Mouse (Mus musculus) heart, embryonic 14.5 days (tissue): ENCODE measurements around the gene Scnn1g. TPM values are rescaled to one million over a fixed set of nuclear protein-coding genes. Genes with fewer than 3 reads are reported as not detected.
A peak's percentile ranks its signal among the peaks of the same experiment; 100 is the strongest.

Experiments
- ATAC-seq: fragments of 200-750 bp; cut with Nextera tagmentation; 2 replicates; pipeline ENCODE4 v1.8.0; 2017; ENCODE audit warnings: low read depth, moderate TSS enrichment; ENCODE audit not compliant: insufficient number of reproducible peaks, insufficient read depth, low FRiP score
- H3K27ac ChIP-seq, 2 experiments: fragments of 200-500 bp in 1 of 2; fragments of 300-500 bp in 1 of 2; sonication (generic) in 1 of 2; replicated peaks in 1 of 2; 2 replicates each; pipeline ENCODE4 v1.5.1; 2012 to 2014; ENCODE audit warnings: low read depth in 2 of 2, low read length in 2 of 2, control low read depth in 1 of 2, mild to moderate bottlenecking in 1 of 2, mixed read lengths in 1 of 2; ENCODE audit not compliant: control insufficient read depth in 1 of 2, insufficient read depth in 1 of 2
- H3K27me3 ChIP-seq: fragments of 300-500 bp; sonication (generic); 2 replicates; pipeline ENCODE4 v1.6.1; 2014; ENCODE audit warnings: mild to moderate bottlenecking, low read length, control low read depth; ENCODE audit not compliant: control insufficient read depth, insufficient read depth
- H3K36me3 ChIP-seq: fragments of 300-500 bp; sonication (generic); 2 replicates; pipeline ENCODE4 v1.6.1; 2014; ENCODE audit warnings: mild to moderate bottlenecking, control low read depth, low read length, mixed read lengths; ENCODE audit not compliant: control insufficient read depth, insufficient read depth
- H3K4me1 ChIP-seq, 2 experiments: fragments of 200-500 bp in 1 of 2; fragments of 300-500 bp in 1 of 2; sonication (generic) in 1 of 2; 2 replicates each; pipeline ENCODE4 v1.6.1; 2012 to 2014; ENCODE audit warnings: low read length in 2 of 2, control low read depth in 1 of 2, mixed read lengths in 1 of 2; ENCODE audit not compliant: control insufficient read depth in 2 of 2, insufficient read depth in 2 of 2
- H3K4me2 ChIP-seq: fragments of 300-500 bp; sonication (generic); 2 replicates; pipeline ENCODE4 v1.6.1; 2014; ENCODE audit warnings: mild to moderate bottlenecking, low read length
- H3K4me3 ChIP-seq, 2 experiments: fragments of 200-500 bp in 1 of 2; fragments of 300-500 bp in 1 of 2; sonication (generic) in 1 of 2; 2 replicates each; pipeline ENCODE4 v1.5.1; 2012 to 2014; ENCODE audit warnings: low read length in 2 of 2, mild to moderate bottlenecking in 2 of 2, control low read depth in 1 of 2, low read depth in 1 of 2, moderate library complexity in 1 of 2; ENCODE audit not compliant: control insufficient read depth in 1 of 2, insufficient read depth in 1 of 2
- H3K9ac ChIP-seq: fragments of 300-500 bp; sonication (generic); 2 replicates; pipeline ENCODE4 v1.6.1; 2014; ENCODE audit warnings: mild to moderate bottlenecking, low read length
- H3K9me3 ChIP-seq: fragments of 300-500 bp; sonication (generic); 2 replicates; pipeline ENCODE4 v1.6.1; 2016; ENCODE audit warnings: low read length, control low read depth; ENCODE audit not compliant: control insufficient read depth
- WGBS: fragments of 180-500 bp; shearing (Covaris S2); extraction: QIAGEN DNeasy Blood & Tissue Kit; methylation state at CpG from one replicate; pipeline ENCODE4 v1.1.7; 2014; 5-methylcytosine and 5-hydroxymethylcytosine counted together
- polyA plus RNA-seq: library from polyadenylated mRNA; unstranded; fragments of >200 nt; fragmentation: Nextera tagmentation; extraction: Ambion mirVana; gene quantifications from 2 replicates; pipeline ENCODE4 v1.2.1, GENCODE M21; 2014

Gene Scnn1g
- polyA plus RNA-seq: not detected in 2 replicates

GRCm38 (mm10) chr7:121734171-121734831 is at the start of gene Scnn1g:
Gene Scnn1g, plus strand, starts transcription at chr7:121734479.
- Histone ChIP-seq H3K36me3 (no peaks in the 10 kb centered on the region), H3K27me3 (peaks cover 36% of the 10 kb centered on the region), H3K9ac (peak within 1 kb of the TSS; percentile 2; the same call in 1 of the 2 replicates), H3K4me3 (peak within 1 kb of the TSS; percentile 21 to 37), H3K4me1 (peaks cover 6 to 10% of the 10 kb centered on the region in 2 experiments; a peak in 2 of 4 replicates), H3K27ac (no peak within 1 kb of the TSS), H3K4me2 (peak within 1 kb of the TSS; percentile 66), H3K9me3 (no peaks in the 10 kb centered on the region)
- peak; percentile 76; the same call in 1 of the 2 replicates for ATAC-seq
- 3% methylated on average over 38 of the region's 38 CpGs for WGBS

GRCm38 (mm10) chr7:121685140-121685984 is 48.9 kb upstream of the Scnn1g start:
- 89% methylated on average over 5 of the region's 5 CpGs for whole genome bisulfite sequencing
- no peak for ATAC-seq
- Histone ChIP-seq H3K4me1 (no peaks in the 10 kb centered on the region), H3K27me3 (no peaks in the 10 kb centered on the region), H3K36me3 (no peaks in the 10 kb centered on the region), H3K27ac (no peak overlapping the region), H3K9ac (no peak overlapping the region), H3K9me3 (no peaks in the 10 kb centered on the region), H3K4me3 (no peak overlapping the region), H3K4me2 (no peak overlapping the region)

- Histone ChIP-seq H3K4me3 (no peak overlapping the region), H3K27me3 (no peaks in the 10 kb centered on the region), H3K9ac (no peak overlapping the region), H3K27ac (no peak overlapping the region), H3K4me1 (no peaks in the 10 kb centered on the region), H3K36me3 (no peaks in the 10 kb centered on the region), H3K4me2 (no peak overlapping the region), H3K9me3 (no peaks in the 10 kb centered on the region)
- ATAC-seq: no peak
Measured at GRCm38 (mm10) chr7:121689338-121689737, 44.9 kb upstream of the Scnn1g start.

GRCm38 (mm10) chr7:121691803-121692202 is 42.5 kb upstream of the Scnn1g start:
- Histone ChIP-seq H3K9ac (no peak overlapping the region), H3K27me3 (no peaks in the 10 kb centered on the region), H3K4me1 (no peaks in the 10 kb centered on the region), H3K4me3 (no peak overlapping the region), H3K9me3 (no peaks in the 10 kb centered on the region), H3K27ac (no peak overlapping the region), H3K36me3 (no peaks in the 10 kb centered on the region), H3K4me2 (no peak overlapping the region)
- WGBS: 87% methylated on average over 2 of the region's 2 CpGs
- ATAC-seq: no peak

GRCm38 (mm10) chr7:121697170-121697569 is 37.1 kb upstream of the Scnn1g start:
- H3K4me2 ChIP-seq: no peak overlapping the region
- H3K4me1 ChIP-seq: peaks cover 3 to 20% of the 10 kb centered on the region in 2 experiments; a peak in 3 of 4 replicates
- no peak overlapping the region for H3K9ac ChIP-seq
- H3K27ac ChIP-seq: no peak overlapping the region
- no peaks in the 10 kb centered on the region for H3K9me3 ChIP-seq
- ATAC-seq: no peak
- no peaks in the 10 kb centered on the region for H3K27me3 ChIP-seq
- H3K4me3 ChIP-seq: no peak overlapping the region
- H3K36me3 ChIP-seq: no peaks in the 10 kb centered on the region

- Histone ChIP-seq H3K27me3 (no peaks in the 10 kb centered on the region), H3K36me3 (no peaks in the 10 kb centered on the region), H3K4me3 (no peak overlapping the region), H3K4me1 (peaks cover 3 to 24% of the 10 kb centered on the region in 2 experiments; a peak in 3 of 4 replicates), H3K4me2 (no peak overlapping the region), H3K27ac (no peak overlapping the region), H3K9me3 (no peaks in the 10 kb centered on the region), H3K9ac (no peak overlapping the region)
- no peak for ATAC-seq
- WGBS: 57% methylated on average over 1 of the region's 1 CpGs
Measured at GRCm38 (mm10) chr7:121697574-121697973, 36.7 kb upstream of the Scnn1g start.

- H3K4me3 ChIP-seq: no peak overlapping the region
- no peak overlapping the region for H3K27ac ChIP-seq
- H3K36me3 ChIP-seq: no peaks in the 10 kb centered on the region
- H3K9ac ChIP-seq: no peak overlapping the region
- no peaks in the 10 kb centered on the region for H3K9me3 ChIP-seq
- no peaks in the 10 kb centered on the region for H3K27me3 ChIP-seq
- no peak overlapping the region for H3K4me2 ChIP-seq
- peaks cover 8 to 32% of the 10 kb centered on the region in 2 experiments for H3K4me1 ChIP-seq
- ATAC-seq: no peak
Measured at GRCm38 (mm10) chr7:121699218-121699617, 35.1 kb upstream of the Scnn1g start.
